Mouse (Mus musculus) embryonic fibroblast, embryonic 13.5 days (primary cell): Measurements from ENCODE around the gene Tnip2.

Experiments
- CTCF ChIP-seq: IDR thresholded peaks from 2 replicates; pipeline ENCODE4 v1.5.1; 2011; ENCODE audit warnings: mild to moderate bottlenecking, control low read depth, low read length, moderate library complexity, borderline replicate concordance; ENCODE audit not compliant: insufficient read depth
- POLR2A ChIP-seq: IDR thresholded peaks from 2 replicates; pipeline ENCODE4 v1.6.1; 2011; ENCODE audit warnings: low read depth, mild to moderate bottlenecking, control low read depth, low read length, moderate library complexity

- TF ChIP-seq CTCF (no peak), POLR2A (no peak)
Measured at GRCm38 (mm10) chr5:34539121-34539520, 25.3 kb upstream of the Tnip2 start.
